Mouse (Mus musculus) small intestine, adult 2 months (tissue): ENCODE data around the gene Upk3a.

Source experiments
- CTCF ChIP-seq: fragments of 200-500 bp; IDR thresholded peaks from 2 replicates; pipeline ENCODE4 v1.5.1; 2012; ENCODE audit warnings: low read depth, mild to moderate bottlenecking, control low read depth, inconsistent platforms, low read length, moderate library complexity, mixed read lengths; ENCODE audit not compliant: insufficient replicate concordance, insufficient read length; ENCODE audit errors: extremely low read depth
- POLR2A ChIP-seq: fragments of 200-500 bp; IDR thresholded peaks from 2 replicates; pipeline ENCODE4 v1.6.1; 2012; ENCODE audit warnings: low read depth, mild to moderate bottlenecking, control low read depth, inconsistent platforms, low read length, moderate library complexity

GRCm38 (mm10) chr15:84982888-84983287, 34.1 kb upstream of the Upk3a start:
- no peak for TF ChIP-seq POLR2A
- TF ChIP-seq CTCF, result no peak
